Mouse (Mus musculus) hematopoietic stem cell, adult 5-6 weeks (primary cell): ENCODE results near the gene Nmt1. TPM values are rescaled to one million over a fixed set of nuclear protein-coding genes. Genes with fewer than 3 reads are reported as not detected.

ENCODE experiments used
- ATAC-seq, 2 experiments: fragments of 125-278 bp in 1 of 2; replicated peaks in 1 of 2; 2 replicates each; pipeline ENCODE4 v1.8.0; 2016 to 2017; ENCODE audit warnings: inconsistent platforms in 2 of 2, mild to moderate bottlenecking in 2 of 2, moderate number of reproducible peaks in 2 of 2, low read depth in 1 of 2, moderate TSS enrichment in 1 of 2; ENCODE audit not compliant: low FRiP score in 2 of 2, poor library complexity in 2 of 2, severe bottlenecking in 2 of 2, insufficient read depth in 1 of 2, low TSS enrichment in 1 of 2
- total RNA-seq: library from RNA; stranded (forward); fragments of 172-1452, 232-1000 nt; gene quantifications from 2 replicates; pipeline ENCODE4 v1.2.3, GENCODE M21; 2017

Nmt1 gene
- total RNA-seq, 1 experiment from 2014 or later: 26.8 TPM

DNA sequence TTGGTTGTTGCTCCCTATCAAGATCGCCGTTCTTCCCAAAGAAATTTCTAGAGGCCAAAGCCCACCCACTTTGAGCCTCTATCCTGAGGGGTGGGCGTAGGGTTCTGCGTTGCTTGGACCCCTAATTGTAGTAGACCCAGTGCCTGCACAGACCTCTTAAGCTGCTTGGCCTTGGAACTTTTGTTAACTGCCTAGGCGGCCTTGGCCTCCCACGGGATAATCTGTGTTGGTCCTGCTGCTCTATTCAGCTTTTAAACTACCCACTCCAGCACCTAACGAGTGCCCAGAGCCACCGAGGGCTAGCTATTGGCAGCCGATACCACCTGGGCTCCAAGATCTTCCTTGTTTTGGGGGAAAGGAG is 84.5 kb downstream of the Nmt1 start:
- ATAC-seq: no peak

DNA sequence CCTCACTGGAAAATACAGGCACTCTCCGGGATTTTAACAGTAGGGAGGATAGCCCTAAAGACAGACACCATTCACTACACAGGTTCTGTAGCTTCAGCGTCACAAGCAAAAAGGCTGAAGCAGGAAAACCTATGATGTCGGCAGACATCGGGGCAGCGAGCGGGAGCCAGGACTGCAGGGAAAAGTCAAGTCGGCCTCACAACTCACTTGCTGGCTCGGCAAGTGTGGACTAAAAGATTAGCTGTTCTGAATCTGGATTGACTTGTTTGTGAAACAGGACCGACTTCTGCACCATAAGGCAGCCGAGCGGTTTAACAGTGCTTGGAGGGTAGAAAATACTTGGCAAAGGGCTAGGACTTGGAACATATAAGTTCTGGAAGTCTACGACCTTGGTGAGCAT is 85.0 kb downstream of the Nmt1 start:
- no peak for ATAC-seq

DNA sequence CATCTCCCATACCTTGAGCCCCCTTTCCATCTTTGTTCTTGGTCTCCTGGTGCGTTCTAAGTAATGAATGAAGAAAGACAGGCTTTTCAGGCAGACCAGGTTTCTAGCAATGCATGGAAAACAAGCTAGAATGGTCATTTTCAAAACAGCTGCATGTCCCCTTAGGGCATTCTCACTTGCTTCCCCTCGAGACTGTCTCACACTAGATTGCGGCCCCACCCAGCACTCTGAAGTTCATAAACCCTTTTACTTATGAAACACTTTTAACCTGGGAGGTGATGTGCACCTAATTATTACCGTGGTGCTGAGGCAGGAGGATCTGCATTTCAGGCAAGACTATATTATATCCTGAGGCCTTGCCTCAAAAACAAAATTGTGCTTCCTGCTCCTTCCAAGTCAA is 85.8 kb downstream of the Nmt1 start:
- no peak for ATAC-seq

DNA sequence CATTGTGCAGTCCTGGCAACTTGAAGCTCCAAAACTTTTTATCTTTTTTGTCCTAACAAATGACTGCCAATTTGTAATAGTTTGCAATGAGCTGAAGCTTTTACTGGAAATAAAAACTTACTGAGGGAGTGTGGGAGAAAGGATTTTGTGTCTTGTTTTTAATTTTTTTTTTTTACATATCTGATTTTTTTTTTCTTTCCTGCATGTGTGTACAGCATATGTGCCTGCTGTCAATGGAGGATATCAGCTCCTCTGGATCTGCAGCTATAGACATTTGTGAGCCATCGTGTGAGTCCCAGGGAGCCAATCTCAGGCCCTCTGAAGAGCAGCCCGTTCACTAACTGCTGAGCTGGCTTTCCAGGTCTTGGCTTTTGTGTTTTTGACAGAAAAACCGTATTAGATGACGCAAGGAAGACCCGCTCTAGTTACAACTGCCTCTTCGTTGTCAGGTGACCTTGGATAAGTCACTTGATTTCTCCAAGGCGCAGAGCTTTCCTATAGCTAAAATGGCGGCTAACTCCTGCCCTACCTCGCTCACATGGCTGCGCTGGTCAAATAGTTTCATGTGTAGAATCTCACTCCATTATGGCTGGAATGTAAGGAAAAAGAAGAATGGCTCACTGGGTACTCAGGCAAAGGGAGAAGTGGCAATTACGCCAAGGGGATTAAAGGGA is 86.4 kb downstream of the Nmt1 start:
- ATAC-seq: no peak

DNA sequence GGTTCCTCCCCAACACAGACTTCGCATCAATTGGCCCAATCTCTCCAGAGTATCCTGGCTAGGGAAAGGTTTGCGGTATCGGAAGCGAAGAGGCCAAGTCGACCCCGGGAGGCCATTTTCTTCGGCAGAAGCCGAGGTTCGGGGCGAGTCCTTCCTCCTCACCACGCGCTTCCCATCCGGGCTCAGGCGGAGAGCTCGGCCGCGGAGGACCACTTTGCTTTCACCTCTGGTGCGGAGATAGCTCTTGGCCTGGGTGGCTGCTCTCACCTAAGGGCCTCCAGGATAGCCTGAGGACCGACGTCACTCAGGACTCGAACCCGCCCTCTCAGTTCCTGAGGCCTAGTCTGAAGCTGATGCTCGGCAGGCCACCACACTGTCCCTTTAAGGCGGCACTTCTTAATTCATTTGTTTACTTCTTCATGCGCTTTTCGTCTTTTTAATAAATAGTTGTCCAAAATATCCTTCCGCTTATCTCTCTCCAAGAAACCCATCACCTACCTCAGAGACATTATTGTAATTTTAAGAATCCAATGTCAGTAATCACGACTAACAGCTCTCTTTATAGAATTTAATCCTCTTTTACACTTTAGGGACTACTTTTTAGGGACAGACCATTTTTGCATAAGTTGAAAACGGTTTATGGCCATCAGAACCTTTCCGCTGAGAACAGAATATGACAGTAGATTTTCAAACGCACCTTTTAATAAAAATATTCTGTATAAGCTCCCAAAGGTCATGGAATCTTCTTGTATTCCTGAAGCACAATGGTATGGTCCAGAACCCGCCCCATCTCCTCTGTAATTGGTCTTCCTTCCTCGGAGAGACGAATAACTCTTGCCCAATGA is 87.4 kb downstream of the Nmt1 start:
- peak; percentile 37 to 40 for ATAC-seq

DNA sequence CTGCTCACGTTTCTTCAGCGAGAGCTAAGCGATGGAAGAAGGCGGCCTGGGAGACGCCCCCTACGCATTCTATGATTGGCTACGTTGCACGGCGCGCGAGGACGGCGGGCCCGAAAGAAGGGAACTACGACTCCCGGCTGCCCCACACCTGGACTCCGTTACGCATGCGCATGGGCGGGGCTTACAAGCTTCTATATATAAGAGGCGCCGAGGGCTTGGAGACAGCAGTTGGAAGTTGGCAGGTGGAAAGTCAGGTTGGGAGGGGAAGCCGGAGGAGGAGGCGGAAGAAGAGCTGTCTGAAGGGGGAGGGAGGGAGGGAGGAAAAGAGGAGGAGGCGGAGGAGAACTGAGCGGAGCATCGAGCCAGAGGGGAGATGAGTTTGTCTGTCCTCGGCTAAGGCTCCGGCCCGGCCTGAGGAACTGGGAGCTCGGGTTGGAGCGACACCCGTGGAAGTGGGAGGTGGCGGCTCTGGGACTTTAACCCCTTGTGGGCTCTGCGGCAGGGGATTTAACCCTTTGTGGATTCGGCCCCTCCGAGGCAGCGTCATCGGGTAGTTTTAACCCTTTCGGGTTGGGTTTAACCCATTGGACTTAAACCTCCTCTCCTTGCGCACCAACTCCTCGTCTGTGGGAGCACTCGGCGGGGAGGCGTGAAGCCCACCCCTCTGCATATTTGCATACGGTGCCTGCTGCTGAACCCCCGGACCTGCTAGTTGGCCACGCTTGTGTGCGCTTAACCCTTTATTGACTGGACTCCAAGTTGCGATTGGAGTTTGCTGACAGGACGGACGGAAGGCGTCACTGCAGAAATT is 88.2 kb downstream of the Nmt1 start, which contains the start of gene Hexim1:
Hexim1 (plus strand) TSS at position 224 of the 811 bp plus-strand sequence.
- peak; percentile 90 to 92 for ATAC-seq

DNA sequence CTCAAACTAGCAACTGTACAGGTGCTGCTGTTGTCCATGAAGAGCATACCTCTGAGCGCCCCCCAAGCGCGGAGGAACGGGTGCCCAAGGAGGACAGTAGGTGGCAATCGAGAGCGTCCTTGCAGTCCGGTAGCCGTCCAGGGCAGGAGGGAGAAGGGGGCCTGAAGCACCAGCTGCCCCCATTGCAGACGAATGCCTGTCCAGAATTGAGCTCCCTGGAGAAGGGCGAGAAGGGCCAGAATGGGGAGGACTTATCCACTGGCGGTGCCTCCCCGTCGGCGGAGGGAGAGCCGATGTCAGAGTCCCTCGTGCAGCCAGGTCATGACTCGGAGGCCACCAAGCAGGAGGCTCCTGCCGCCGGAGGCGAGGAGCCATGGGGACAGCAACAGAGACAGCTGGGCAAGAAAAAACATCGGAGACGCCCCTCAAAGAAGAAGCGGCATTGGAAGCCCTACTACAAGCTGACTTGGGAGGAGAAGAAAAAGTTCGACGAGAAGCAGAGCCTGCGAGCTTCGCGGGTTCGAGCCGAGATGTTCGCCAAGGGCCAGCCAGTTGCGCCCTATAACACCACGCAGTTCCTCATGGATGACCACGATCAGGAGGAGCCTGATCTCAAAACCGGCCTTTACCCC is 89.1 kb downstream of the Nmt1 start:
- ATAC-seq: peak in 1 of 2 experiments; percentile 22; a peak in 3 of 4 replicates

DNA sequence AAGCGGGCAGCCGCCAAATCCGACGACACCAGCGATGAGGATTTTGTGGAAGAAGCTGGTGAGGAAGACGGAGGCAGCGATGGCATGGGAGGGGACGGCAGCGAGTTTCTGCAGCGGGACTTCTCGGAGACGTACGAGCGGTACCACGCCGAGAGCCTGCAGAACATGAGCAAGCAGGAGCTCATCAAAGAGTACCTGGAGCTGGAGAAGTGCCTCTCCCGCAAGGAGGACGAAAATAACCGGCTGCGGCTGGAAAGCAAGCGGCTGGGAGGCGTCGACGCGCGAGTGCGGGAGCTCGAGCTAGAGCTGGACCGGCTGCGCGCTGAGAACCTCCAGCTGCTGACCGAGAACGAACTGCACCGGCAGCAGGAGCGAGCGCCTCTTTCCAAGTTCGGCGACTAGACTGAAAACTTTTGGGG is 89.6 kb downstream of the Nmt1 start:
- no peak for ATAC-seq

Other genes starting within 250 kb of the Nmt1 start
- 0.31 TPM in 1 of 2 replicates, not detected in the other for gene Gjc1, start 208.5 kb upstream of the Nmt1 start, total RNA-seq
- not detected in 2 replicates for gene Higd1b, start 192.3 kb upstream of the Nmt1 start, total RNA-seq
- 116 and 122 TPM in 2 replicates for gene Eftud2, start 147.2 kb upstream of the Nmt1 start, total RNA-seq
- gene Ccdc103, start 147.0 kb upstream of the Nmt1 start, total RNA-seq: 1.5 TPM in 1 of 2 replicates, not detected in the other
- gene Fam187a, start 143.0 kb upstream of the Nmt1 start, total RNA-seq: not detected in 2 replicates
- gene Gfap, start 127.3 kb upstream of the Nmt1 start, total RNA-seq: 0.55 TPM in 1 of 2 replicates, not detected in the other
- gene Kif18b, start 103.1 kb upstream of the Nmt1 start, total RNA-seq: 18.7 and 19.4 TPM in 2 replicates
- gene C1ql1, start 81.5 kb upstream of the Nmt1 start, total RNA-seq: not detected in 2 replicates
- gene Dcakd, start 143 bp downstream of the Nmt1 start, total RNA-seq: 18.0 and 21.1 TPM in 2 replicates
- gene Plcd3, start 73.5 kb downstream of the Nmt1 start, total RNA-seq: 0.15 and 0.75 TPM in 2 replicates
- 8.6 and 16.8 TPM in 2 replicates for gene Acbd4, start 73.5 kb downstream of the Nmt1 start, total RNA-seq
- gene Hexim1, start 88.0 kb downstream of the Nmt1 start, total RNA-seq: 34.1 and 55.9 TPM in 2 replicates
- gene Hexim2, start 104.2 kb downstream of the Nmt1 start, total RNA-seq: 1.1 and 2.4 TPM in 2 replicates
- gene Fmnl1, start 142.9 kb downstream of the Nmt1 start, total RNA-seq: 47.6 and 62.4 TPM in 2 replicates
- not detected in 2 replicates for gene 1700023F06Rik, start 180.4 kb downstream of the Nmt1 start, total RNA-seq
- not detected in 2 replicates for gene Spata32, start 190.2 kb downstream of the Nmt1 start, total RNA-seq
- 4.4 and 10.6 TPM in 2 replicates for gene Map3k14, start 239.3 kb downstream of the Nmt1 start, total RNA-seq